Mouse (Mus musculus) forebrain, embryonic 11.5 days (tissue): ENCODE data around the gene Pik3r6. TPM values are rescaled to one million over a fixed set of nuclear protein-coding genes. Genes with fewer than 3 reads are reported as not detected.

Experiments used
- ATAC-seq: fragments of 200-750 bp; cut with Nextera tagmentation; replicated peaks from 2 replicates; pipeline ENCODE4 v1.8.0; 2017; ENCODE audit warnings: moderate TSS enrichment; ENCODE audit not compliant: low FRiP score
- DNase-seq: peaks from one replicate; pipeline ENCODE4 v3.0.0-alpha.2; 2017; ENCODE audit warnings: low spot score
- H3K27ac ChIP-seq: fragments of 300-500 bp; sonication (generic); 2 replicates; pipeline ENCODE4 v1.5.1; 2014; ENCODE audit warnings: low read depth, low read length
- H3K27me3 ChIP-seq: fragments of 300-500 bp; sonication (generic); 2 replicates; pipeline ENCODE4 v1.6.1; 2014; ENCODE audit warnings: mild to moderate bottlenecking, low read length, mixed read lengths; ENCODE audit not compliant: control insufficient read depth, insufficient read depth
- H3K36me3 ChIP-seq: fragments of 300-500 bp; sonication (generic); 2 replicates; pipeline ENCODE4 v1.6.1; 2014; ENCODE audit warnings: mild to moderate bottlenecking, low read length, moderate library complexity, mixed read lengths; ENCODE audit not compliant: control insufficient read depth, insufficient read depth
- H3K4me1 ChIP-seq: fragments of 300-500 bp; sonication (generic); replicated peaks from 2 replicates; pipeline ENCODE4 v1.6.1; 2014; ENCODE audit warnings: low read length, mixed read lengths; ENCODE audit not compliant: control insufficient read depth, insufficient read depth
- H3K4me2 ChIP-seq: fragments of 300-500 bp; sonication (generic); 2 replicates; pipeline ENCODE4 v1.6.1; 2014; ENCODE audit warnings: low read depth, mild to moderate bottlenecking, low read length, moderate library complexity, mixed read lengths; ENCODE audit not compliant: severe bottlenecking
- H3K4me3 ChIP-seq: fragments of 300-500 bp; sonication (generic); 2 replicates; pipeline ENCODE4 v1.5.1; 2014; ENCODE audit warnings: low read depth, low read length
- H3K9ac ChIP-seq: fragments of 300-500 bp; sonication (generic); 2 replicates; pipeline ENCODE4 v1.6.1; 2014; ENCODE audit warnings: low read length
- H3K9me3 ChIP-seq: fragments of 300-500 bp; sonication (generic); 2 replicates; pipeline ENCODE4 v1.6.1; 2016; ENCODE audit warnings: low read length, mixed read lengths; ENCODE audit not compliant: control insufficient read depth
- WGBS: fragments of 180-500 bp; shearing (Covaris S2); extraction: QIAGEN DNeasy Blood & Tissue Kit; methylation state at CpG from one replicate; pipeline ENCODE4 v1.1.7; 2014; 5-methylcytosine and 5-hydroxymethylcytosine counted together
- polyA plus RNA-seq: library from polyadenylated mRNA; unstranded; fragments of >200 nt; fragmentation: Nextera tagmentation; extraction: Ambion mirVana; gene quantifications from 2 replicates; pipeline ENCODE4 v1.2.1, GENCODE M21; 2014

Pik3r6 gene
- polyA plus RNA-seq, 1 experiment from 2014 or later, result 1.6 TPM

- H3K36me3 ChIP-seq, result no peaks in the 10 kb centered on the region
- no peak overlapping the region for H3K4me2 ChIP-seq
- H3K4me3 ChIP-seq, result no peak overlapping the region
- WGBS, result 65% methylated on average over 9 of the region's 9 CpGs
- H3K27ac ChIP-seq, result no peak overlapping the region
- H3K4me1 ChIP-seq, result no peaks in the 10 kb centered on the region
- H3K9me3 ChIP-seq, result no peaks in the 10 kb centered on the region
- DNase-seq (no peak), ATAC-seq (no peak)
- no peaks in the 10 kb centered on the region for H3K27me3 ChIP-seq
- H3K9ac ChIP-seq, result no peak overlapping the region
Observed at GRCm38 (mm10) chr11:68467962-68468612, 34.7 kb upstream of the Pik3r6 start.

- 86% methylated on average over 4 of the region's 4 CpGs for WGBS
- H3K4me3 ChIP-seq, result no peak overlapping the region
Observed at GRCm38 (mm10) chr11:68468886-68469285, 33.9 kb upstream of the Pik3r6 start.

GRCm38 (mm10) chr11:68472162-68472849 lies 30.5 kb upstream of the Pik3r6 start:
- Histone ChIP-seq H3K27me3 (no peaks in the 10 kb centered on the region), H3K4me2 (no peak overlapping the region), H3K9me3 (no peaks in the 10 kb centered on the region), H3K9ac (no peak overlapping the region), H3K4me3 (no peak overlapping the region), H3K27ac (no peak overlapping the region), H3K4me1 (no peaks in the 10 kb centered on the region), H3K36me3 (no peaks in the 10 kb centered on the region)
- ATAC-seq (no peak), DNase-seq (peak; percentile 40)
- 84% methylated on average over 5 of the region's 5 CpGs for WGBS

More at GRCm38 (mm10) chr11:68468886-68469285, 33.9 kb upstream of the Pik3r6 start:
- H3K4me2 ChIP-seq, result no peak overlapping the region
- H3K9ac ChIP-seq, result no peak overlapping the region
- no peaks in the 10 kb centered on the region for H3K36me3 ChIP-seq
- no peaks in the 10 kb centered on the region for H3K9me3 ChIP-seq
- H3K27ac ChIP-seq, result no peak overlapping the region
- no peak for ATAC-seq
- no peaks in the 10 kb centered on the region for H3K4me1 ChIP-seq
- DNase-seq, result no peak
- no peaks in the 10 kb centered on the region for H3K27me3 ChIP-seq

- Histone ChIP-seq H3K36me3 (no peaks in the 10 kb centered on the region), H3K27ac (no peak overlapping the region), H3K9ac (no peak overlapping the region), H3K4me1 (no peaks in the 10 kb centered on the region), H3K4me3 (no peak overlapping the region), H3K27me3 (no peaks in the 10 kb centered on the region), H3K9me3 (no peaks in the 10 kb centered on the region), H3K4me2 (no peak overlapping the region)
- DNase-seq, result no peak
- 83% methylated on average over 6 of the region's 6 CpGs for WGBS
- no peak for ATAC-seq
Observed at GRCm38 (mm10) chr11:68474600-68474999, 28.2 kb upstream of the Pik3r6 start.

- DNase-seq, result no peak
- H3K4me1 ChIP-seq, result no peaks in the 10 kb centered on the region
- no peaks in the 10 kb centered on the region for H3K27me3 ChIP-seq
- no peaks in the 10 kb centered on the region for H3K36me3 ChIP-seq
- H3K27ac ChIP-seq, result no peak overlapping the region
- H3K4me2 ChIP-seq, result no peak overlapping the region
- ATAC-seq, result no peak
- no peak overlapping the region for H3K9ac ChIP-seq
- no peaks in the 10 kb centered on the region for H3K9me3 ChIP-seq
- no peak overlapping the region for H3K4me3 ChIP-seq
- 89% methylated on average over 7 of the region's 7 CpGs for WGBS
Observed at GRCm38 (mm10) chr11:68475676-68476075, 27.1 kb upstream of the Pik3r6 start.

- no peak for DNase-seq
- H3K27ac ChIP-seq, result no peak overlapping the region
- no peak overlapping the region for H3K9ac ChIP-seq
- 94% methylated on average over 6 of the region's 6 CpGs for WGBS
- H3K36me3 ChIP-seq, result no peaks in the 10 kb centered on the region
- no peaks in the 10 kb centered on the region for H3K27me3 ChIP-seq
- H3K4me3 ChIP-seq, result no peak overlapping the region
- no peaks in the 10 kb centered on the region for H3K4me1 ChIP-seq
- no peak overlapping the region for H3K4me2 ChIP-seq
- ATAC-seq, result no peak
- no peaks in the 10 kb centered on the region for H3K9me3 ChIP-seq
Observed at GRCm38 (mm10) chr11:68477661-68478060, 25.2 kb upstream of the Pik3r6 start.

GRCm38 (mm10) chr11:68478574-68478981 lies 24.2 kb upstream of the Pik3r6 start:
- no peak for DNase-seq
- no peak overlapping the region for H3K9ac ChIP-seq
- no peak overlapping the region for H3K4me2 ChIP-seq
- no peaks in the 10 kb centered on the region for H3K36me3 ChIP-seq
- H3K27ac ChIP-seq, result no peak overlapping the region
- no peaks in the 10 kb centered on the region for H3K9me3 ChIP-seq
- no peaks in the 10 kb centered on the region for H3K4me1 ChIP-seq
- no peak for ATAC-seq
- 89% methylated on average over 3 of the region's 3 CpGs for WGBS
- H3K27me3 ChIP-seq, result no peaks in the 10 kb centered on the region
- no peak overlapping the region for H3K4me3 ChIP-seq

- Histone ChIP-seq H3K9ac (no peak overlapping the region), H3K36me3 (no peaks in the 10 kb centered on the region), H3K4me3 (no peak overlapping the region), H3K27ac (no peak overlapping the region), H3K4me1 (no peaks in the 10 kb centered on the region), H3K4me2 (no peak overlapping the region), H3K27me3 (no peaks in the 10 kb centered on the region), H3K9me3 (no peaks in the 10 kb centered on the region)
- 91% methylated on average over 4 of the region's 4 CpGs for WGBS
- ATAC-seq (no peak), DNase-seq (no peak)
Observed at GRCm38 (mm10) chr11:68480660-68481059, 22.2 kb upstream of the Pik3r6 start.

GRCm38 (mm10) chr11:68482001-68482400 lies 20.8 kb upstream of the Pik3r6 start:
- no peak for ATAC-seq
- Histone ChIP-seq H3K4me2 (no peak overlapping the region), H3K4me1 (no peaks in the 10 kb centered on the region), H3K36me3 (no peaks in the 10 kb centered on the region), H3K27ac (no peak overlapping the region), H3K9ac (no peak overlapping the region), H3K4me3 (no peak overlapping the region), H3K27me3 (no peaks in the 10 kb centered on the region), H3K9me3 (no peaks in the 10 kb centered on the region)
- DNase-seq, result no peak
